Mouse (Mus musculus) forebrain, embryonic 14.5 days (tissue): ENCODE results near the gene Gm13043. TPM values are rescaled to one million over a fixed set of nuclear protein-coding genes. Genes with fewer than 3 reads are reported as not detected.
"Not testable (repeated sequence)": the region's sequence is repeated elsewhere in the genome, so short reads cannot be mapped to it uniquely, and the experiment has no call there.

Experiments used
- ATAC-seq: fragments of 200-750 bp; cut with Nextera tagmentation; 2 replicates; pipeline ENCODE4 v1.8.0; 2017; ENCODE audit warnings: mild to moderate bottlenecking, moderate library complexity
- DNase-seq: peaks from one replicate; pipeline ENCODE4 v3.0.0-alpha.2; 2015; ENCODE audit warnings: low spot score
- H3K27ac ChIP-seq: fragments of 300-500 bp; sonication (generic); 2 replicates; pipeline ENCODE4 v1.5.1; 2014; ENCODE audit warnings: low read depth, mild to moderate bottlenecking, control low read depth, low read length, moderate library complexity
- H3K27me3 ChIP-seq: fragments of 300-500 bp; sonication (generic); replicated peaks from 2 replicates; pipeline ENCODE4 v1.6.1; 2014; ENCODE audit warnings: low read length, control low read depth, mixed read lengths; ENCODE audit not compliant: control insufficient read depth, insufficient read depth
- H3K36me3 ChIP-seq: fragments of 300-500 bp; sonication (generic); 2 replicates; pipeline ENCODE4 v1.6.1; 2014; ENCODE audit warnings: low read length, control low read depth; ENCODE audit not compliant: control insufficient read depth, insufficient read depth
- H3K4me1 ChIP-seq: fragments of 300-500 bp; sonication (generic); 2 replicates; pipeline ENCODE4 v1.6.1; 2014; ENCODE audit warnings: antibody characterized with exemption, low read length, control low read depth; ENCODE audit not compliant: control insufficient read depth, insufficient read depth
- H3K4me2 ChIP-seq: fragments of 300-500 bp; sonication (generic); 2 replicates; pipeline ENCODE4 v1.6.1; 2014; ENCODE audit warnings: mild to moderate bottlenecking, control low read depth, low read length
- H3K4me3 ChIP-seq: fragments of 300-500 bp; sonication (generic); 2 replicates; pipeline ENCODE4 v1.5.1; 2014; ENCODE audit warnings: low read depth, low read length, control low read depth
- H3K9ac ChIP-seq: fragments of 300-500 bp; sonication (generic); 2 replicates; pipeline ENCODE4 v1.6.1; 2014; ENCODE audit warnings: mild to moderate bottlenecking, low read length, control low read depth, moderate library complexity
- H3K9me3 ChIP-seq: fragments of 300-500 bp; sonication (generic); replicated peaks from 2 replicates; pipeline ENCODE4 v1.6.1; 2016; ENCODE audit warnings: low read length, control low read depth, mixed read lengths; ENCODE audit not compliant: control insufficient read depth
- WGBS: fragments of 180-500 bp; shearing (Covaris S2); extraction: QIAGEN DNeasy Blood & Tissue Kit; methylation state at CpG from one replicate; pipeline ENCODE4 v1.1.7; 2014; 5-methylcytosine and 5-hydroxymethylcytosine counted together
- polyA plus RNA-seq: library from polyadenylated mRNA; unstranded; fragments of >200 nt; fragmentation: Nextera tagmentation; extraction: Ambion mirVana; gene quantifications from 2 replicates; pipeline ENCODE4 v1.2.1, GENCODE M21; 2014

Gene Gm13043
- not detected in 2 replicates for polyA plus RNA-seq

DNA sequence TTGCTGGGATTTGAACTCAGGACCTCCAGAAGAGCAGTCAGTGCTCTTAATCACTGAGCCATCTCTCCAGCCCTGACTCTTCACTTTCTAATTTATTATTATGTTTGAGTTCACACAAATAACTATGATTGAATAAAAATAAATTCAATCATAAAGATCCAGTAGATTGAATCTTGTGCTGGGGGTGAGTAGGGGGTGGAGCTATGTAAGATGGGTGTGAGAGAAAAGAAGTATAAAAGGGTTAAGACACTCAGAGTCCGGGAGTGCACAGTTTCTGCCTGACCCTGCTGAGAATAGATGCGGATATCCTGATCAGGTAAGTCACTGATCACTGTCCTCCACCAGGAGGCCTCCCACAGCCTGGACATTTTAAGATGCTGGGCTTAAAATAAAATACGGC is at the start of gene Gm13043:
TSS of gene Gm13043 (plus strand) at position 301 of the 400 bp plus-strand sequence.
- WGBS: 87% methylated on average over 3 of the region's 3 CpGs

DNA sequence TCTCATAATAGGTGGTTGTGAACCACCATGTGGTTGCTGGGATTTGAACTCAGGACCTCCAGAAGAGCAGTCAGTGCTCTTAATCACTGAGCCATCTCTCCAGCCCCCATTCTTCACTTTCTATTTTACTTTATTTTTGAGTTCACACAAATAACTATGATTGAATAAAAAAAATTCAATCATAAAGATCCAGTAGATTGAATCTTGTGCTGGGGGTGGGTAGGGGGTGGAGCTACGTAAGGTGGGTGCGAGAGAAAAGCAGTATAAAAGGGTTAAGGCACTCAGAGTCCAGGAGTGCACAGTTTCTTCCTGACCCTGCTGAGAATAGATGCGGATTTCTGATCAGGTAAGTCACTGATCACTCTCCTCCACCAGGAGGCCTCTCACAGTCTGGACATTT is 24.5 kb downstream of the Gm13043 start, which contains the start of gene Gm13040:
TSS of gene Gm13040 (plus strand) at position 301 of the 400 bp plus-strand sequence.
- not testable (repeated sequence) for H3K9me3 ChIP-seq, H3K27me3 ChIP-seq, H3K4me1 ChIP-seq, H3K27ac ChIP-seq, H3K4me2 ChIP-seq, H3K36me3 ChIP-seq, H3K4me3 ChIP-seq, H3K9ac ChIP-seq, ATAC-seq, DNase-seq
- WGBS: no CpG with 5 or more reads among the region's 3 CpGs

More for the DNA sequence above, at the start of gene Gm13043:
- ATAC-seq (no peak), DNase-seq (no peak)
- no peaks in the 10 kb centered on the region for H3K36me3 ChIP-seq
- no peak within 1 kb of the TSS for H3K4me3 ChIP-seq
- H3K4me1 ChIP-seq: no peaks in the 10 kb centered on the region
- no peaks in the 10 kb centered on the region for H3K9me3 ChIP-seq
- no peak within 1 kb of the TSS for H3K4me2 ChIP-seq
- H3K27ac ChIP-seq: no peak within 1 kb of the TSS
- H3K27me3 ChIP-seq: no peaks in the 10 kb centered on the region
- H3K9ac ChIP-seq: no peak within 1 kb of the TSS

DNA sequence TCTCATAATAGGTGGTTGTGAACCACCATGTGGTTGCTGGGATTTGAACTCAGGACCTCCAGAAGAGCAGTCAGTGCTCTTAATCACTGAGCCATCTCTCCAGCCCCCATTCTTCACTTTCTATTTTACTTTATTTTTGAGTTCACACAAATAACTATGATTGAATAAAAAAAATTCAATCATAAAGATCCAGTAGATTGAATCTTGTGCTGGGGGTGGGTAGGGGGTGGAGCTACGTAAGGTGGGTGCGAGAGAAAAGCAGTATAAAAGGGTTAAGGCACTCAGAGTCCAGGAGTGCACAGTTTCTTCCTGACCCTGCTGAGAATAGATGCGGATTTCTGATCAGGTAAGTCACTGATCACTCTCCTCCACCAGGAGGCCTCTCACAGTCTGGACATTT is 40.3 kb downstream of the Gm13043 start, which contains the start of the genes BC080695 and Gm13057:
TSS of gene BC080695 (plus strand) at position 301 of the 400 bp plus-strand sequence.
TSS of gene Gm13057 (plus strand) at position 310 of the 400 bp plus-strand sequence.
- not testable (repeated sequence) for H3K4me1 ChIP-seq, H3K9me3 ChIP-seq, H3K4me2 ChIP-seq, H3K27ac ChIP-seq, H3K36me3 ChIP-seq, ATAC-seq, DNase-seq, H3K27me3 ChIP-seq, H3K9ac ChIP-seq, H3K4me3 ChIP-seq
- no CpG with 5 or more reads among the region's 3 CpGs for WGBS

Other genes with a start within 250 kb of the Gm13043 start
- 65.5 and 70.1 TPM in 2 replicates for gene Pdpn, start 211.8 kb upstream of the Gm13043 start, polyA plus RNA-seq
- gene Lrrc38, start 161.6 kb upstream of the Gm13043 start, polyA plus RNA-seq: 0.09 TPM in 1 of 2 replicates, not detected in the other
- gene Pramel1, start 116.9 kb upstream of the Gm13043 start, polyA plus RNA-seq: not detected in 2 replicates
- 15.6 and 16.3 TPM in 2 replicates for gene Pramef8, start 98.9 kb upstream of the Gm13043 start, polyA plus RNA-seq
- gene Oog4, start 61.0 kb upstream of the Gm13043 start, polyA plus RNA-seq: not detected in 2 replicates
- gene Gm13040, start 24.6 kb downstream of the Gm13043 start, polyA plus RNA-seq: not detected in 2 replicates
- not detected in 2 replicates for gene BC080695, start 40.4 kb downstream of the Gm13043 start, polyA plus RNA-seq
- not detected in 2 replicates for gene Gm13057, start 40.4 kb downstream of the Gm13043 start, polyA plus RNA-seq
- not detected in 2 replicates for gene Gm13083, start 103.7 kb downstream of the Gm13043 start, polyA plus RNA-seq
- gene Gm13088, start 145.9 kb downstream of the Gm13043 start, polyA plus RNA-seq: not detected in 2 replicates
- gene Gm13089, start 191.4 kb downstream of the Gm13043 start, polyA plus RNA-seq: not detected in 2 replicates
- gene Gm13078, start 208.1 kb downstream of the Gm13043 start, polyA plus RNA-seq: not detected in 2 replicates